Comparison of ENCODE assay signal across 12 mouse cellular contexts in genomic region chr6:88872811-88873210, GRCm38 (mm10). TPM values are rescaled to one million over a fixed set of nuclear protein-coding genes. Genes with fewer than 3 reads are reported as not detected.
A peak's percentile ranks its signal among the peaks of the same experiment; 100 is the strongest.
DNase-seq lines count a peak whose midpoint lies in the region; ATAC-seq and TF ChIP-seq lines count a peak whose summit lies in the region.
"Had no signal": no experiment of that assay in that cellular context is flagged by ENCODE, and none has a peak within 500 bp of the region (broad histone marks: within the 10 kb centered on the region; RNA-seq: fewer than 3 reads in every experiment).

No protein-coding gene starts in this region.

- H3K36me3 ChIP-seq in embryonic facial prominence, embryonic 14.5 days (ENCODE audit: control insufficient read depth, insufficient read depth, low read length) = no peaks in the 10 kb centered on the region
- no peaks in the 10 kb centered on the region for H3K36me3 ChIP-seq in hindbrain, embryonic 16.5 days (ENCODE audit: control insufficient read depth, insufficient read depth, low read length)

- DNase-seq in cerebellum, adult 9-11 months = peak; percentile 54
- DNase-seq in cerebellum, postnatal 36 days = no peak
- DNase-seq in embryonic facial prominence, embryonic 14.5 days (ENCODE audit: low spot score) = peak; percentile 31
- DNase-seq in kidney, postnatal 4 days = no peak
- DNase-seq in kidney, adult 9 months = no peak
- DNase-seq: adrenal gland, postnatal 25 days; cerebellum, adult 9-10 months; lung, adult 18-20 months had no signal

- no peaks in the 10 kb centered on the region for H3K27me3 ChIP-seq in embryonic facial prominence, embryonic 14.5 days (replicated peaks; ENCODE audit: control insufficient read depth, insufficient read depth, low read length)
- H3K27me3 ChIP-seq in hindbrain, embryonic 16.5 days (replicated peaks; ENCODE audit: control insufficient read depth, insufficient read depth, low read length) = no peaks in the 10 kb centered on the region

- H3K27ac ChIP-seq in embryonic facial prominence, embryonic 14.5 days (replicated peaks; ENCODE audit: low read depth, low read length) = no peak overlapping the region; the same call in 1 of the 2 replicates
- peak overlapping the region; percentile 97 for H3K27ac ChIP-seq in hindbrain, embryonic 16.5 days (ENCODE audit: low read depth, low read length)
- peak overlapping the region; percentile 46 for H3K27ac ChIP-seq in olfactory bulb, adult 2 months (ENCODE audit: insufficient read depth, low read depth, low read length)

- WGBS in embryonic facial prominence, embryonic 14.5 days = 26% methylated on average over 7 of the region's 7 CpGs
- WGBS in hindbrain, embryonic 16.5 days = 13% methylated on average over 7 of the region's 7 CpGs
- WGBS in olfactory bulb, adult 2 months = 17% methylated on average over 7 of the region's 7 CpGs

- H3K9me3 ChIP-seq in embryonic facial prominence, embryonic 14.5 days (ENCODE audit: control insufficient read depth, low read length) = no peaks in the 10 kb centered on the region
- H3K9me3 ChIP-seq in hindbrain, embryonic 16.5 days (ENCODE audit: control insufficient read depth, low read length) = no peaks in the 10 kb centered on the region

- peak overlapping the region; percentile 26; the same call in 1 of the 2 replicates for H3K9ac ChIP-seq in embryonic facial prominence, embryonic 14.5 days (ENCODE audit: low read depth, low read length)
- H3K9ac ChIP-seq in hindbrain, embryonic 16.5 days (ENCODE audit: low read depth, low read length) = peak overlapping the region; percentile 90

- TF ChIP-seq POLR2A in olfactory bulb, adult 2 months (IDR thresholded peaks at IDR 0.05; ENCODE audit: insufficient read depth, low read depth, low read length) = no peak

- no peak for TF ChIP-seq CTCF in olfactory bulb, adult 2 months (IDR thresholded peaks at IDR 0.05; ENCODE audit: insufficient read depth, low read depth, low read length)

- peak overlapping the region; percentile 97; the same call in 1 of the 2 replicates for H3K4me2 ChIP-seq in embryonic facial prominence, embryonic 14.5 days (ENCODE audit: low read depth, low read length)
- peak overlapping the region; percentile 90 for H3K4me2 ChIP-seq in hindbrain, embryonic 16.5 days (ENCODE audit: low read length)

- peaks cover 10% of the 10 kb centered on the region for H3K4me1 ChIP-seq in embryonic facial prominence, embryonic 14.5 days (ENCODE audit: control insufficient read depth, insufficient read depth, low read length)
- peaks cover 36% of the 10 kb centered on the region for H3K4me1 ChIP-seq in hindbrain, embryonic 16.5 days (ENCODE audit: control insufficient read depth, insufficient read depth, low read depth, low read length)
- peaks cover 27% of the 10 kb centered on the region for H3K4me1 ChIP-seq in olfactory bulb, adult 2 months (ENCODE audit: control insufficient read depth, insufficient read depth, low read length)

- ATAC-seq in embryonic facial prominence, embryonic 14.5 days (ENCODE audit: low read depth) = peak; percentile 19; the same call in 1 of the 2 replicates
- ATAC-seq in hindbrain, embryonic 16.5 days = peak; percentile 41
- no peak for ATAC-seq in granulocyte monocyte progenitor cell, adult 5-6 weeks (replicated peaks; ENCODE audit: poor library complexity, severe bottlenecking)

- no peak overlapping the region for H3K4me3 ChIP-seq in embryonic facial prominence, embryonic 14.5 days (ENCODE audit: low read depth, low read length)
- peak overlapping the region; percentile 53 for H3K4me3 ChIP-seq in hindbrain, embryonic 16.5 days (ENCODE audit: low read length)
- H3K4me3 ChIP-seq in olfactory bulb, adult 2 months (ENCODE audit: insufficient read depth, low read depth, low read length) = peak overlapping the region; percentile 87

RNA-seq across cellular contexts. Expression of gene Podxl2, which starts 2.0 kb away (rescaled TPM):
- 83.4 and 95.9 TPM in 2 replicates for polyA plus RNA-seq in embryonic facial prominence, embryonic 14.5 days (2014; fragmentation: Nextera tagmentation; extraction: Ambion mirVana)
- 553 and 621 TPM in 2 replicates for polyA plus RNA-seq in hindbrain, embryonic 16.5 days (2015; fragmentation: Nextera tagmentation; extraction: Ambion mirVana)
- 321 TPM in 1 of 2 replicates, not detected in the other for polyA plus RNA-seq in olfactory bulb, adult 2 months (2012; ENCODE audit: insufficient read depth, insufficient read length, low replicate concordance, missing spikeins)
- total RNA-seq in granulocyte monocyte progenitor cell, adult 5-6 weeks (2014; fragmentation: Nextera tagmentation) = not detected in 2 replicates
- not detected in 2 replicates for total RNA-seq in granulocyte monocyte progenitor cell, adult 5-6 weeks (2017)
- total RNA-seq: MEL had no signal

RNA-seq across cellular contexts. Expression of gene Mcm2, which starts 25.8 kb away (rescaled TPM):
- polyA plus RNA-seq in embryonic facial prominence, embryonic 14.5 days (2014; fragmentation: Nextera tagmentation; extraction: Ambion mirVana) = 94.6 and 117 TPM in 2 replicates
- 27.3 and 35.0 TPM in 2 replicates for polyA plus RNA-seq in hindbrain, embryonic 16.5 days (2015; fragmentation: Nextera tagmentation; extraction: Ambion mirVana)
- polyA plus RNA-seq in olfactory bulb, adult 2 months (2012; ENCODE audit: insufficient read depth, insufficient read length, low replicate concordance, missing spikeins) = not detected in 2 replicates
- 148 and 183 TPM in 2 replicates for total RNA-seq in granulocyte monocyte progenitor cell, adult 5-6 weeks (2014; fragmentation: Nextera tagmentation)
- 153 and 168 TPM in 2 replicates for total RNA-seq in granulocyte monocyte progenitor cell, adult 5-6 weeks (2017)

RNA-seq across cellular contexts. Expression of gene Tpra1, which starts 29.2 kb away (rescaled TPM):
- 44.9 and 52.1 TPM in 2 replicates for polyA plus RNA-seq in embryonic facial prominence, embryonic 14.5 days (2014; fragmentation: Nextera tagmentation; extraction: Ambion mirVana)
- polyA plus RNA-seq in hindbrain, embryonic 16.5 days (2015; fragmentation: Nextera tagmentation; extraction: Ambion mirVana) = 92.3 and 94.7 TPM in 2 replicates
- polyA plus RNA-seq in olfactory bulb, adult 2 months (2012; ENCODE audit: insufficient read depth, insufficient read length, low replicate concordance, missing spikeins) = not detected in 2 replicates
- total RNA-seq in granulocyte monocyte progenitor cell, adult 5-6 weeks (2014; fragmentation: Nextera tagmentation) = 25.1 and 62.6 TPM in 2 replicates
- total RNA-seq in granulocyte monocyte progenitor cell, adult 5-6 weeks (2017) = 28.7 and 30.9 TPM in 2 replicates

RNA-seq across cellular contexts. Expression of gene Abtb1, which starts 31.0 kb away (rescaled TPM):
- polyA plus RNA-seq in embryonic facial prominence, embryonic 14.5 days (2014; fragmentation: Nextera tagmentation; extraction: Ambion mirVana) = 21.0 and 25.9 TPM in 2 replicates
- 37.7 and 39.4 TPM in 2 replicates for polyA plus RNA-seq in hindbrain, embryonic 16.5 days (2015; fragmentation: Nextera tagmentation; extraction: Ambion mirVana)
- polyA plus RNA-seq in olfactory bulb, adult 2 months (2012; ENCODE audit: insufficient read depth, insufficient read length, low replicate concordance, missing spikeins) = not detected in 2 replicates
- total RNA-seq in granulocyte monocyte progenitor cell, adult 5-6 weeks (2014; fragmentation: Nextera tagmentation) = 19.7 and 21.6 TPM in 2 replicates
- 22.3 and 35.6 TPM in 2 replicates for total RNA-seq in granulocyte monocyte progenitor cell, adult 5-6 weeks (2017)

Comparison
In these comparisons a context has a peak if more than half of its experiments do, and no peak if none do; other contexts are left out.
1. DNase-seq: peak in cerebellum, adult 9-11 months (single experiment) and embryonic facial prominence, embryonic 14.5 days (single experiment); none in cerebellum, postnatal 36 days (0 of 2), kidney, postnatal 4 days (0 of 2) and kidney, adult 9 months (single experiment).